Mouse (Mus musculus) gastrocnemius, postnatal 10 days (tissue): ENCODE data around the gene Mydgf. TPM values are rescaled to one million over a fixed set of nuclear protein-coding genes. Genes with fewer than 3 reads are reported as not detected.

Experiments used
- DNase-seq: peaks from one replicate; pipeline ENCODE4 v3.0.0; 2021; ENCODE audit warnings: mixed read lengths
- microRNA-seq, 2 experiments: library from miRNA; unstranded; fragments of <30 nt; microRNA quantifications; one replicate each; pipeline ENCODE4 v1.2.0; 2021
- total RNA-seq, 2 experiments: library from RNA; stranded (reverse); gene quantifications; 2 replicates each; pipeline ENCODE4 v1.2.3; 2021

Mydgf gene
- total RNA-seq, 2 experiments from 2014 or later = 28.8 to 36.5 TPM

- no peak for DNase-seq
These were observed 41.8 kb downstream of the Mydgf start for GRCm38 (mm10) chr17:56141702-56142605.

DNA sequence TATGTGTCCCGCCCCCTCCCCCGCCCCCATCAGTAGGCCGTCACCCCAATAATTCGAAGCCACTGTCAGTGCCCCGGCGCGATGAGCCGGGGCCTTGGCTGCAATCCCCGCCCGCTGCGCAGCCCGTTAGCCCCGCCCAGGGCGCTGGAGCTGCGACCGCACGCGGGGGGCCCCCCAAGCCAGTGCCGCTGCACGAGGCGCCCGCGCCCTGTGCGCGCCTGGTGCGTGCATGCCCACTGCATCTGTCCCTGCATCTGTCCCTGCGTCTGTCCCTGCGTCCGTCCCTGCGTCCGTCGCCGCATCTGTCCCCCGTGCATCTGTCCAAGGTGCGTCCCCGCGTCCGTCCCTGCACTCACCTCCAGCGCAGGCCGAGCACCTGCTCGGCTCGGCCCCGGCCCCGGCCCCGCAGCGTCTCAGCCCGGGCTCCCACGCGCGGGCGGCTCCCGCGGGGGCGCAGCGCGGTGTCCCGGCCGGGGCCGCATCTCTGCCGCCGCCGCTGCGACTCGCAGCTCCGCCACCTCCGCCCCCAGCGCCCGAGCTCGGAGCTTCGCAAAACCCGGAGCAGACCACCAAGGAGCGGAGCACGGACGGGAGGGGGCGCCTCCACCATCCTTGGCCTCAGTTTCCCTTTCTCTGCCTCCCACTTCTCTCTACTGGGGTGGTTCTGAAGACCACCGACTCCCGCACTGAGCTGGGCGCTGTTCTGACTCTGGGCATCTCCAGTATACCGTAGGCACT, 43.7 kb downstream of the Mydgf start, which contains the start of gene Sema6b:
TSS of gene Sema6b (minus strand) at position 486 of the 738 bp plus-strand sequence.
- DNase-seq = peak; percentile 76

- DNase-seq = no peak
These were observed 44.4 kb downstream of the Mydgf start for GRCm38 (mm10) chr17:56139355-56139754.

GRCm38 (mm10) chr17:56137839-56138613, 45.7 kb downstream of the Mydgf start:
- no peak for DNase-seq

GRCm38 (mm10) chr17:56136558-56136957, 47.2 kb downstream of the Mydgf start:
- DNase-seq = no peak

DNA sequence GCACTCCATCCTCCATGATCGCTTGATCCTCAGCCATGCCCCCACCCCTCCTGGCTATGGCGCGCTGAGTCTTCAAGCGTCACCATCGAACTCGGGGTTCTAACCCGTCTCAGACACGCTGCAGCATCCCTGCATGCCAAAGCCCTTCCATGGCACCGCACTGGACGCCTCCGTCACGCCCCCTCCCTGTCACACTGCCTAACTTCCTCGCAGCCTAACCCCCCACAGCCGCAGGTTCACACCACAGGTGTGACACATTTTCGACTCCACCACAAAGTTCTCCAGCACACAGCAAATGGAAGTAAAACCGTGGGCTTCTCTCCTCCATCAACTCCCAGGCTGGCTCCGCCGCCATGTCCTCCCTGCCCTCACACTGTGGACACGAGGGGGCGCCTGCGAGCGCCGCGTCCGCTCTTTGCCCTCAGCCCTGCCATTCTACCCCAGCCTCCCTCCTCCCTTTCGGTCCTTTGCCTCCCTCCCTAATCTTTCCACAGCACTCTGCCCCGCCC, 49.2 kb downstream of the Mydgf start:
- DNase-seq = peak; percentile 82

GRCm38 (mm10) chr17:56133457-56134363, 50.0 kb downstream of the Mydgf start:
- DNase-seq = no peak

GRCm38 (mm10) chr17:56132661-56133060, 51.1 kb downstream of the Mydgf start:
- peak; percentile 75 for DNase-seq

- peak; percentile 79 for DNase-seq
These were observed 51.9 kb downstream of the Mydgf start for GRCm38 (mm10) chr17:56131814-56132213.

DNA sequence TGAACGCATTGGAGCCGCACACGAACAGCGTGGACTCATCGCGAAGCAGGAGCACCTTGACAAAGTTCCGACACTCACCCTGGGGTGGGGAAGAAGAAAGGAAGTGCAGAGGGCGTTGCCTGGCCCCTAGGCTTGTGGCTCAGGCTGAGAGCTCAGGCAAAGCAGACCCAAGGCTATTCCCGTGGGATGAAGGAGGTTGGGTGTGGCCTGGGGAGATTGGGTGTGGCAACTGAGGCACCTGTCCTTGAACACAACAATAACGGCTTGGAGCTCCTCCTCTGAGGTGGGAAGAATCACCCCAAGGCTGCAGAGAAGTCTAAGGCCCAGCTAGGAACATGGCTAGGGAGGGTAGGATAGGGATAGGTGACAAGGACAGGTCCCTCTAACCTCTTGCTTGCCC, 52.6 kb downstream of the Mydgf start:
- DNase-seq = no peak

GRCm38 (mm10) chr17:56128246-56128645, 55.5 kb downstream of the Mydgf start:
- DNase-seq = no peak

- DNase-seq = no peak
These were observed 57.5 kb downstream of the Mydgf start for GRCm38 (mm10) chr17:56126175-56126574.

Small RNA genes within 50 kb of the gene (microRNA-seq; reads per million reads assigned to microRNA genes)
- gene Gm44397 = 0 reads per million in 2 experiments

Other genes starting within 250 kb of the Mydgf start
- 1 to 10 TPM; 3.5 to 4.0 TPM for gene Zfp119b, start 234.4 kb downstream of the Mydgf start, total RNA-seq
- gene Ebi3, start 231.3 kb downstream of the Mydgf start, total RNA-seq = 1 to 10 TPM in 1 of 2 experiments, under 1 TPM in 1; 0.75 to 1.6 TPM
- gene Yju2, start 224.8 kb downstream of the Mydgf start, total RNA-seq = 10 to 100 TPM; 11.1 to 11.6 TPM
- gene Shd, start 213.5 kb downstream of the Mydgf start, total RNA-seq = 1 to 10 TPM in 1 of 2 experiments, under 1 TPM in 1; 0.87 to 1.2 TPM
- gene Fsd1, start 197.4 kb downstream of the Mydgf start, total RNA-seq = 1 to 10 TPM in 1 of 2 experiments, under 1 TPM in 1; 0.49 to 1.0 TPM
- 1 to 10 TPM; 4.7 to 8.1 TPM for gene Stap2, start 178.3 kb downstream of the Mydgf start, total RNA-seq
- gene Mpnd, start 178.2 kb downstream of the Mydgf start, total RNA-seq = 10 to 100 TPM; 31.6 to 36.9 TPM
- 10 to 100 TPM; 25.7 to 35.0 TPM for gene Sh3gl1, start 147.3 kb downstream of the Mydgf start, total RNA-seq
- 1 to 10 TPM; 3.6 to 8.7 TPM for gene Chaf1a, start 143.5 kb downstream of the Mydgf start, total RNA-seq
- gene Ubxn6, start 108.9 kb downstream of the Mydgf start, total RNA-seq = 10 to 100 TPM; 37.8 to 39.0 TPM
- 10 to 100 TPM; 37.7 to 45.7 TPM for gene Hdgfl2, start 104.3 kb downstream of the Mydgf start, total RNA-seq
- gene Plin4, start 74.1 kb downstream of the Mydgf start, total RNA-seq = 100 to 1,000 TPM in 1 of 2 experiments, 10 to 100 TPM in 1; 75.2 to 106 TPM
- 10 to 100 TPM; 19.2 to 19.9 TPM for gene Plin5, start 66.3 kb downstream of the Mydgf start, total RNA-seq
- 1 to 10 TPM; 1.4 to 3.1 TPM for gene Lrg1, start 61.9 kb downstream of the Mydgf start, total RNA-seq
- gene Sema6b, start 43.6 kb downstream of the Mydgf start, total RNA-seq = 10 to 100 TPM; 14.4 to 14.7 TPM
- 1 to 10 TPM; 5.0 to 5.3 TPM for gene Tnfaip8l1, start 21.4 kb downstream of the Mydgf start, total RNA-seq
- gene Dpp9, start 35.0 kb upstream of the Mydgf start, total RNA-seq = 10 to 100 TPM; 21.7 to 24.3 TPM
- 10 to 100 TPM; 91.9 to 99.8 TPM for gene Fem1a, start 72.9 kb upstream of the Mydgf start, total RNA-seq
- gene Ticam1, start 92.9 kb upstream of the Mydgf start, total RNA-seq = 1 to 10 TPM; 6.6 to 6.8 TPM
- 10 to 100 TPM; 37.2 to 41.7 TPM for gene Plin3, start 109.0 kb upstream of the Mydgf start, total RNA-seq
- not detected for gene Arrdc5, start 116.4 kb upstream of the Mydgf start, total RNA-seq
- gene Uhrf1, start 119.4 kb upstream of the Mydgf start, total RNA-seq = 10 to 100 TPM; 14.4 to 20.3 TPM
- gene Kdm4b, start 142.1 kb upstream of the Mydgf start, total RNA-seq = 10 to 100 TPM; 24.9 to 28.6 TPM